Mouse (Mus musculus): ENCODE measurements around the gene Tes. TPM values are rescaled to one million over a fixed set of nuclear protein-coding genes. Genes with fewer than 3 reads are reported as not detected.

Tes gene
- total and polyA plus RNA-seq, 3 experiments: not detected

- TF ChIP-seq NRF1 (IDR thresholded peaks at IDR 0.05; ENCODE audit: low read depth, low read length): no peak
- TF ChIP-seq RAD21 (IDR thresholded peaks at IDR 0.05; ENCODE audit: low read depth, low read length): no peak
- no peak for TF ChIP-seq E2F4 (IDR thresholded peaks at IDR 0.05; ENCODE audit: insufficient replicate concordance, low read depth, low read length)
- no peak for TF ChIP-seq POLR2AphosphoS2 (IDR thresholded peaks at IDR 0.05; ENCODE audit: low read depth, low read length)
- TF ChIP-seq ETS1 (conservative IDR thresholded peaks at IDR 0.05; ENCODE audit: low read depth, low read length): no peak
- TF ChIP-seq MEF2A (IDR thresholded peaks at IDR 0.05; ENCODE audit: borderline replicate concordance, low read depth, low read length): no peak
- no peak for TF ChIP-seq BHLHE40 (IDR thresholded peaks at IDR 0.05; ENCODE audit: low read depth, low read length)
- TF ChIP-seq ZC3H11A (IDR thresholded peaks at IDR 0.05; ENCODE audit: low read depth, low read length): no peak
- TF ChIP-seq MAZ (IDR thresholded peaks at IDR 0.05; ENCODE audit: low read depth, low read length): no peak
- no peak for TF ChIP-seq ZKSCAN1 (IDR thresholded peaks at IDR 0.05; ENCODE audit: borderline replicate concordance, low read depth, low read length)
- no peak for TF ChIP-seq CHD2 (IDR thresholded peaks at IDR 0.05; ENCODE audit: low read length)
- no peak overlapping the region for H3K4me2 ChIP-seq (ENCODE audit: insufficient read depth, low read depth, poor library complexity, severe bottlenecking)
- no peak overlapping the region for H3K4me3 ChIP-seq (replicated peaks in 1 of 3; ENCODE audit: low read depth in 2 of 3, low read length in 2 of 3, poor library complexity in 1 of 3)
- in situ Hi-C loops (cut with MboI; ENCODE audit: low pct_ligation_motif_present, low pct_unique_long_range_greater_than_20kb, low sequenced_read_pairs): no loop called here
- no peaks in the 10 kb centered on the region for H3K79me2 ChIP-seq (replicated peaks; ENCODE audit: control insufficient read depth, extremely low read depth, insufficient read depth, poor library complexity, severe bottlenecking)
- dilution Hi-C loops (cut with MboI; ENCODE audit: extremely low pct_ligation_motif_present, extremely low pct_unique_long_range_greater_than_20kb, low sequenced_read_pairs): no loop called here
- no peaks in the 10 kb centered on the region for H3K4me1 ChIP-seq (ENCODE audit: control insufficient read depth in 1 of 2, insufficient read depth in 2 of 2)
- no peak overlapping the region for H3K9ac ChIP-seq (ENCODE audit: insufficient read depth, low read depth)
- DNase-seq (ENCODE audit: extremely low read depth): no peak
- H3K27me3 ChIP-seq (replicated peaks): no peaks in the 10 kb centered on the region
- H3K9me3 ChIP-seq (replicated peaks; ENCODE audit: low read length): no peaks in the 10 kb centered on the region
- no peaks in the 10 kb centered on the region for H3K36me3 ChIP-seq (replicated peaks in 1 of 2; ENCODE audit: control insufficient read depth in 1 of 2, insufficient read depth in 1 of 2, low read length in 1 of 2)
- no peak overlapping the region for H3K27ac ChIP-seq (ENCODE audit: insufficient read depth, low read depth)
Measured at GRCm38 (mm10) chr6:17072763-17073484, 8.0 kb downstream of the Tes start.

GRCm38 (mm10) chr6:17077270-17077669, 12.3 kb downstream of the Tes start:
- Histone ChIP-seq H3K27me3 (replicated peaks) (no peaks in the 10 kb centered on the region), H3K4me2 (ENCODE audit: insufficient read depth, low read depth, poor library complexity, severe bottlenecking) (no peak overlapping the region), H3K9ac (ENCODE audit: insufficient read depth, low read depth) (no peak overlapping the region), H3K4me1 (ENCODE audit: control insufficient read depth in 1 of 2, insufficient read depth in 2 of 2) (no peaks in the 10 kb centered on the region), H3K4me3 (replicated peaks in 1 of 3; ENCODE audit: low read depth in 2 of 3, low read length in 2 of 3, poor library complexity in 1 of 3) (no peak overlapping the region), H3K36me3 (replicated peaks in 1 of 2; ENCODE audit: control insufficient read depth in 1 of 2, insufficient read depth in 1 of 2, low read length in 1 of 2) (no peaks in the 10 kb centered on the region), H3K79me2 (replicated peaks; ENCODE audit: control insufficient read depth, extremely low read depth, insufficient read depth, poor library complexity, severe bottlenecking) (no peaks in the 10 kb centered on the region), H3K27ac (ENCODE audit: insufficient read depth, low read depth) (no peak overlapping the region), H3K9me3 (replicated peaks; ENCODE audit: low read length) (no peaks in the 10 kb centered on the region)
- in situ Hi-C loops (cut with MboI; ENCODE audit: low pct_ligation_motif_present, low pct_unique_long_range_greater_than_20kb, low sequenced_read_pairs) (no loop called here), dilution Hi-C loops (cut with MboI; ENCODE audit: extremely low pct_ligation_motif_present, extremely low pct_unique_long_range_greater_than_20kb, low sequenced_read_pairs) (no loop called here)
- TF ChIP-seq MEF2A (IDR thresholded peaks at IDR 0.05; ENCODE audit: borderline replicate concordance, low read depth, low read length) (no peak), ZC3H11A (IDR thresholded peaks at IDR 0.05; ENCODE audit: low read depth, low read length) (no peak), RCOR1 (conservative IDR thresholded peaks at IDR 0.05; ENCODE audit: low read depth, low read length) (no peak), BHLHE40 (IDR thresholded peaks at IDR 0.05; ENCODE audit: low read depth, low read length) (no peak), USF1 (IDR thresholded peaks at IDR 0.05; ENCODE audit: low read depth, low read length) (no peak), JUND (conservative IDR thresholded peaks at IDR 0.05; ENCODE audit: low read depth, low read length) (no peak), POLR2A (IDR thresholded peaks at IDR 0.05; ENCODE audit: low read depth, low read length) (no peak)
- DNase-seq (ENCODE audit: extremely low read depth): no peak

All from CH12.LX (cell line).